Mouse (Mus musculus) embryonic facial prominence, embryonic 14.5 days (tissue): ENCODE measurements around the gene Tex50. TPM values are rescaled to one million over a fixed set of nuclear protein-coding genes. Genes with fewer than 3 reads are reported as not detected.
"Not testable (repeated sequence)": the region's sequence is repeated elsewhere in the genome, so short reads cannot be mapped to it uniquely, and the experiment has no call there.

Experiments
- ATAC-seq: fragments of 200-750 bp; cut with Nextera tagmentation; 2 replicates; pipeline ENCODE4 v1.8.0; 2017; ENCODE audit warnings: low read depth, moderate number of reproducible peaks, moderate TSS enrichment
- DNase-seq: peaks from one replicate; pipeline ENCODE4 v3.0.0-alpha.2; 2015; ENCODE audit warnings: low spot score
- H3K27ac ChIP-seq: fragments of 300-500 bp; sonication (generic); replicated peaks from 2 replicates; pipeline ENCODE4 v1.5.1; 2014; ENCODE audit warnings: low read depth, mild to moderate bottlenecking, low read length, moderate library complexity
- H3K27me3 ChIP-seq: fragments of 300-500 bp; sonication (generic); replicated peaks from 2 replicates; pipeline ENCODE4 v1.6.1; 2014; ENCODE audit warnings: low read length; ENCODE audit not compliant: control insufficient read depth, insufficient read depth
- H3K36me3 ChIP-seq: fragments of 300-500 bp; sonication (generic); 2 replicates; pipeline ENCODE4 v1.6.1; 2014; ENCODE audit warnings: low read length, mixed read lengths; ENCODE audit not compliant: control insufficient read depth, insufficient read depth
- H3K4me1 ChIP-seq: fragments of 300-500 bp; sonication (generic); 2 replicates; pipeline ENCODE4 v1.6.1; 2014; ENCODE audit warnings: antibody characterized with exemption, low read length; ENCODE audit not compliant: control insufficient read depth, insufficient read depth
- H3K4me2 ChIP-seq: fragments of 300-500 bp; sonication (generic); 2 replicates; pipeline ENCODE4 v1.6.1; 2014; ENCODE audit warnings: low read depth, mild to moderate bottlenecking, low read length, moderate library complexity, mixed read lengths
- H3K4me3 ChIP-seq: fragments of 300-500 bp; sonication (generic); 2 replicates; pipeline ENCODE4 v1.5.1; 2014; ENCODE audit warnings: low read depth, mild to moderate bottlenecking, low read length
- H3K9ac ChIP-seq: fragments of 300-500 bp; sonication (generic); 2 replicates; pipeline ENCODE4 v1.6.1; 2014; ENCODE audit warnings: low read depth, mild to moderate bottlenecking, low read length, moderate library complexity, mixed read lengths
- H3K9me3 ChIP-seq: fragments of 300-500 bp; sonication (generic); 2 replicates; pipeline ENCODE4 v1.6.1; 2016; ENCODE audit warnings: low read length; ENCODE audit not compliant: control insufficient read depth
- WGBS: fragments of 180-500 bp; shearing (Covaris S2); extraction: QIAGEN DNeasy Blood & Tissue Kit; methylation state at CpG from one replicate; pipeline ENCODE4 v1.1.7; 2014; 5-methylcytosine and 5-hydroxymethylcytosine counted together
- polyA plus RNA-seq: library from polyadenylated mRNA; unstranded; fragments of >200 nt; fragmentation: Nextera tagmentation; extraction: Ambion mirVana; gene quantifications from 2 replicates; pipeline ENCODE4 v1.2.1, GENCODE M21; 2014

Tex50 gene
- polyA plus RNA-seq, 1 experiment from 2014 or later, result not detected

GRCm38 (mm10) chr1:161180674-161181073 lies 21.6 kb upstream of the Tex50 start:
- no peaks in the 10 kb centered on the region for H3K36me3 ChIP-seq
- H3K9ac ChIP-seq, result no peak overlapping the region
- no peaks in the 10 kb centered on the region for H3K27me3 ChIP-seq
- H3K4me3 ChIP-seq, result no peak overlapping the region
- no peaks in the 10 kb centered on the region for H3K4me1 ChIP-seq
- ATAC-seq (no peak), DNase-seq (no peak)
- no peak overlapping the region for H3K27ac ChIP-seq
- WGBS, result 50% methylated on average over 8 of the region's 8 CpGs
- no peak overlapping the region for H3K4me2 ChIP-seq
- H3K9me3 ChIP-seq, result peaks cover 9% of the 10 kb centered on the region; the same call in 1 of the 2 replicates

- peak overlapping the region; percentile 73 for H3K4me2 ChIP-seq
- H3K4me3 ChIP-seq, result peak overlapping the region; percentile 49
- peak overlapping the region; percentile 59 for H3K9ac ChIP-seq
- DNase-seq (peak; percentile 83), ATAC-seq (peak; percentile 96)
- H3K36me3 ChIP-seq, result no peaks in the 10 kb centered on the region
- H3K4me1 ChIP-seq, result no peaks in the 10 kb centered on the region
- H3K9me3 ChIP-seq, result no peaks in the 10 kb centered on the region
- peaks cover 10% of the 10 kb centered on the region; the same call in 1 of the 2 replicates for H3K27me3 ChIP-seq
- no peak overlapping the region for H3K27ac ChIP-seq
- WGBS, result under 1% methylated on average over 40 of the region's 40 CpGs
These were observed 11.5 kb upstream of the Tex50 start for GRCm38 (mm10) chr1:161170651-161171050.

GRCm38 (mm10) chr1:161160266-161160665 lies 1.2 kb upstream of the Tex50 start:
- 64% methylated on average over 4 of the region's 4 CpGs for WGBS
- H3K4me3 ChIP-seq, result no peak overlapping the region
- no peaks in the 10 kb centered on the region for H3K36me3 ChIP-seq
- H3K9ac ChIP-seq, result no peak overlapping the region
- H3K4me1 ChIP-seq, result no peaks in the 10 kb centered on the region
- no peaks in the 10 kb centered on the region for H3K27me3 ChIP-seq
- H3K27ac ChIP-seq, result no peak overlapping the region
- ATAC-seq (no peak), DNase-seq (no peak)
- H3K4me2 ChIP-seq, result no peak overlapping the region
- H3K9me3 ChIP-seq, result no peaks in the 10 kb centered on the region

GRCm38 (mm10) chr1:161156546-161156945 lies 2.6 kb downstream of the Tex50 start:
- Histone ChIP-seq H3K9ac (no peak overlapping the region), H3K36me3 (no peaks in the 10 kb centered on the region), H3K27me3 (no peaks in the 10 kb centered on the region), H3K27ac (no peak overlapping the region), H3K4me2 (no peak overlapping the region), H3K9me3 (no peaks in the 10 kb centered on the region), H3K4me3 (no peak overlapping the region), H3K4me1 (no peaks in the 10 kb centered on the region)
- no peak for DNase-seq
- no peak for ATAC-seq
- WGBS, result 80% methylated on average over 10 of the region's 10 CpGs

- Histone ChIP-seq H3K36me3 (no peaks in the 10 kb centered on the region), H3K27me3 (no peaks in the 10 kb centered on the region), H3K4me3 (no peak overlapping the region), H3K9ac (no peak overlapping the region), H3K4me2 (no peak overlapping the region), H3K27ac (no peak overlapping the region), H3K4me1 (no peaks in the 10 kb centered on the region), H3K9me3 (no peaks in the 10 kb centered on the region)
- no peak for DNase-seq
- 73% methylated on average over 6 of the region's 6 CpGs for WGBS
- no peak for ATAC-seq
These were observed 8.0 kb downstream of the Tex50 start for GRCm38 (mm10) chr1:161151098-161151497.

- H3K27ac ChIP-seq, result no peak overlapping the region
- no peak overlapping the region for H3K4me2 ChIP-seq
- WGBS, result 74% methylated on average over 2 of the region's 2 CpGs
- no peaks in the 10 kb centered on the region for H3K9me3 ChIP-seq
- H3K9ac ChIP-seq, result no peak overlapping the region
- DNase-seq, result no peak
- H3K27me3 ChIP-seq, result no peaks in the 10 kb centered on the region
- no peaks in the 10 kb centered on the region for H3K36me3 ChIP-seq
- H3K4me3 ChIP-seq, result no peak overlapping the region
- H3K4me1 ChIP-seq, result no peaks in the 10 kb centered on the region
- ATAC-seq, result no peak
These were observed 11.2 kb downstream of the Tex50 start for GRCm38 (mm10) chr1:161147888-161148287.

GRCm38 (mm10) chr1:161145611-161146010 lies 13.5 kb downstream of the Tex50 start:
- H3K9ac ChIP-seq, H3K36me3 ChIP-seq, H3K4me1 ChIP-seq, H3K27ac ChIP-seq, ATAC-seq, DNase-seq, H3K27me3 ChIP-seq, H3K4me2 ChIP-seq, H3K4me3 ChIP-seq, H3K9me3 ChIP-seq: not testable (repeated sequence)
- WGBS, result 80% methylated on average over 8 of the region's 8 CpGs

- peak overlapping the region; percentile 64 for H3K4me2 ChIP-seq
- H3K9me3 ChIP-seq, result no peaks in the 10 kb centered on the region
- no peak overlapping the region for H3K9ac ChIP-seq
- no peaks in the 10 kb centered on the region for H3K36me3 ChIP-seq
- H3K27ac ChIP-seq, result no peak overlapping the region
- no peaks in the 10 kb centered on the region for H3K27me3 ChIP-seq
- DNase-seq (no peak), ATAC-seq (no peak)
- WGBS, result 85% methylated on average over 7 of the region's 7 CpGs
- no peak overlapping the region for H3K4me3 ChIP-seq
- no peaks in the 10 kb centered on the region for H3K4me1 ChIP-seq
These were observed 15.9 kb downstream of the Tex50 start for GRCm38 (mm10) chr1:161143216-161143615.

- H3K27me3 ChIP-seq, result no peaks in the 10 kb centered on the region
- peak within 1 kb of the TSS; percentile 37 for H3K4me3 ChIP-seq
- H3K36me3 ChIP-seq, result no peaks in the 10 kb centered on the region
- H3K4me2 ChIP-seq, result peak within 1 kb of the TSS; percentile 64
- H3K27ac ChIP-seq, result no peak within 1 kb of the TSS
- ATAC-seq (peak; percentile 94), DNase-seq (peak; percentile 50)
- no peaks in the 10 kb centered on the region for H3K9me3 ChIP-seq
- H3K9ac ChIP-seq, result peak within 1 kb of the TSS; percentile 67
- 6% methylated on average over 32 of the region's 33 CpGs for WGBS
- no peaks in the 10 kb centered on the region for H3K4me1 ChIP-seq
These were observed 16.5 kb downstream of the Tex50 start, which contains the start of gene Ankrd45 for GRCm38 (mm10) chr1:161142531-161143159. Gene Ankrd45, plus strand, starts transcription at chr1:161142691.
